Mouse (Mus musculus) limb, embryonic 14.5 days (tissue): ENCODE measurements at regions not wholly inside any gene's neighbourhood (a gene's known extent, or its start where the extent isn't known, plus 50 kb on each side); places are given as distances from the start of the nearest gene placed in this dataset.
"Not testable (repeated sequence)": the region's sequence is repeated elsewhere in the genome, so short reads cannot be mapped to it uniquely, and the experiment has no call there.

ENCODE experiments used
- ATAC-seq: fragments of 200-750 bp; cut with Nextera tagmentation; 2 replicates; pipeline ENCODE4 v1.8.0; 2017; ENCODE audit warnings: low read depth, moderate number of reproducible peaks, moderate TSS enrichment; ENCODE audit not compliant: low FRiP score
- DNase-seq: peaks from one replicate; pipeline ENCODE4 v3.0.0-alpha.2; 2015; ENCODE audit warnings: low spot score
- H3K27ac ChIP-seq: fragments of 300-500 bp; sonication (generic); replicated peaks from 2 replicates; pipeline ENCODE4 v1.5.1; 2014; ENCODE audit warnings: low read depth, mild to moderate bottlenecking, low read length, moderate library complexity, mixed read lengths
- H3K27me3 ChIP-seq: fragments of 300-500 bp; sonication (generic); 2 replicates; pipeline ENCODE4 v1.6.1; 2014; ENCODE audit warnings: low read length, mixed read lengths; ENCODE audit not compliant: control insufficient read depth, insufficient read depth
- H3K36me3 ChIP-seq: fragments of 300-500 bp; sonication (generic); 2 replicates; pipeline ENCODE4 v1.6.1; 2014; ENCODE audit warnings: mild to moderate bottlenecking, low read length, moderate library complexity, mixed read lengths; ENCODE audit not compliant: control insufficient read depth, insufficient read depth
- H3K4me1 ChIP-seq: fragments of 300-500 bp; sonication (generic); 2 replicates; pipeline ENCODE4 v1.6.1; 2014; ENCODE audit warnings: antibody characterized with exemption, low read length, mixed read lengths; ENCODE audit not compliant: control insufficient read depth, insufficient read depth
- H3K4me2 ChIP-seq: fragments of 300-500 bp; sonication (generic); replicated peaks from 2 replicates; pipeline ENCODE4 v1.6.1; 2014; ENCODE audit warnings: low read depth, mild to moderate bottlenecking, low read length, moderate library complexity; ENCODE audit not compliant: severe bottlenecking
- H3K4me3 ChIP-seq: fragments of 300-500 bp; sonication (generic); replicated peaks from 2 replicates; pipeline ENCODE4 v1.5.1; 2014; ENCODE audit warnings: low read length
- H3K9ac ChIP-seq: fragments of 300-500 bp; sonication (generic); 2 replicates; pipeline ENCODE4 v1.6.1; 2014; ENCODE audit warnings: mild to moderate bottlenecking, low read depth, low read length, moderate library complexity; ENCODE audit not compliant: severe bottlenecking
- H3K9me3 ChIP-seq: fragments of 300-500 bp; sonication (generic); 2 replicates; pipeline ENCODE4 v1.6.1; 2016; ENCODE audit warnings: low read length; ENCODE audit not compliant: control insufficient read depth
- POLR2A ChIP-seq: fragments of 200-500 bp; IDR thresholded peaks from 2 replicates; pipeline ENCODE4 v1.8.0; 2012; ENCODE audit warnings: inconsistent platforms, mild to moderate bottlenecking, moderate library complexity, borderline replicate concordance; ENCODE audit not compliant: insufficient read depth, insufficient read length; ENCODE audit errors: extremely low read depth
- WGBS: fragments of 180-500 bp; shearing (Covaris S2); extraction: QIAGEN DNeasy Blood & Tissue Kit; methylation state at CpG from one replicate; pipeline ENCODE4 v1.1.7; 2014; 5-methylcytosine and 5-hydroxymethylcytosine counted together

- no peak for DNase-seq
- H3K4me1 ChIP-seq = no peaks in the 10 kb centered on the region
- TF ChIP-seq POLR2A = no peak
- H3K36me3 ChIP-seq = no peaks in the 10 kb centered on the region
- no peaks in the 10 kb centered on the region for H3K9me3 ChIP-seq
- H3K27ac ChIP-seq = no peak overlapping the region
- WGBS = 76% methylated on average over 2 of the region's 2 CpGs
- no peaks in the 10 kb centered on the region for H3K27me3 ChIP-seq
- no peak overlapping the region for H3K9ac ChIP-seq
- H3K4me2 ChIP-seq = no peak overlapping the region
- no peak for ATAC-seq
- no peak overlapping the region for H3K4me3 ChIP-seq
These were observed 184.0 kb downstream of the Frk start for GRCm38 (mm10) chr10:34667203-34667602.

GRCm38 (mm10) chr10:34667735-34668439 lies 184.7 kb downstream of the Frk start:
- H3K4me1 ChIP-seq = no peaks in the 10 kb centered on the region
- no peak for DNase-seq
- no peak overlapping the region for H3K27ac ChIP-seq
- H3K4me3 ChIP-seq = no peak overlapping the region
- H3K4me2 ChIP-seq = no peak overlapping the region
- 66% methylated on average over 5 of the region's 5 CpGs for WGBS
- no peaks in the 10 kb centered on the region for H3K9me3 ChIP-seq
- TF ChIP-seq POLR2A = no peak
- H3K27me3 ChIP-seq = no peaks in the 10 kb centered on the region
- no peaks in the 10 kb centered on the region for H3K36me3 ChIP-seq
- no peak overlapping the region for H3K9ac ChIP-seq
- no peak for ATAC-seq

GRCm38 (mm10) chr10:34671791-34672190 lies 188.6 kb downstream of the Frk start:
- Histone ChIP-seq H3K27ac (no peak overlapping the region), H3K4me2 (no peak overlapping the region), H3K9me3 (no peaks in the 10 kb centered on the region), H3K9ac (no peak overlapping the region), H3K27me3 (no peaks in the 10 kb centered on the region), H3K36me3 (no peaks in the 10 kb centered on the region), H3K4me3 (no peak overlapping the region), H3K4me1 (no peaks in the 10 kb centered on the region)
- 89% methylated on average over 2 of the region's 2 CpGs for WGBS
- no peak for TF ChIP-seq POLR2A
- ATAC-seq (no peak), DNase-seq (no peak)

GRCm38 (mm10) chr10:34699414-34699813 lies 216.2 kb downstream of the Frk start:
- H3K4me3 ChIP-seq, H3K27ac ChIP-seq, H3K4me2 ChIP-seq, H3K27me3 ChIP-seq, H3K36me3 ChIP-seq, DNase-seq, H3K9me3 ChIP-seq, H3K9ac ChIP-seq, H3K4me1 ChIP-seq, ATAC-seq: not testable (repeated sequence)
- WGBS = 96% methylated on average over 8 of the region's 9 CpGs

GRCm38 (mm10) chr10:34701956-34702355 lies 218.8 kb downstream of the Frk start:
- H3K36me3 ChIP-seq = no peaks in the 10 kb centered on the region
- H3K27me3 ChIP-seq = no peaks in the 10 kb centered on the region
- no peak overlapping the region for H3K27ac ChIP-seq
- ATAC-seq (no peak), DNase-seq (no peak)
- no peaks in the 10 kb centered on the region for H3K9me3 ChIP-seq
- no peak overlapping the region for H3K4me3 ChIP-seq
- no peak overlapping the region for H3K4me2 ChIP-seq
- no peak overlapping the region for H3K9ac ChIP-seq
- WGBS = 85% methylated on average over 1 of the region's 1 CpGs
- TF ChIP-seq POLR2A = no peak
- H3K4me1 ChIP-seq = no peaks in the 10 kb centered on the region

GRCm38 (mm10) chr10:34705416-34705815 lies 222.2 kb downstream of the Frk start:
- no peak overlapping the region for H3K9ac ChIP-seq
- DNase-seq (no peak), ATAC-seq (no peak)
- no peak overlapping the region for H3K4me3 ChIP-seq
- no peak for TF ChIP-seq POLR2A
- no peaks in the 10 kb centered on the region for H3K9me3 ChIP-seq
- H3K4me2 ChIP-seq = no peak overlapping the region
- H3K27me3 ChIP-seq = no peaks in the 10 kb centered on the region
- WGBS = 94% methylated on average over 12 of the region's 12 CpGs
- H3K27ac ChIP-seq = no peak overlapping the region
- no peaks in the 10 kb centered on the region for H3K4me1 ChIP-seq
- H3K36me3 ChIP-seq = no peaks in the 10 kb centered on the region
